Comparison of ENCODE assay signal across 8 mouse cellular contexts in genomic region chr1:180279648-180280047, GRCm38 (mm10). TPM values are rescaled to one million over a fixed set of nuclear protein-coding genes. Genes with fewer than 3 reads are reported as not detected.
DNase-seq lines count a peak whose midpoint lies in the region; ATAC-seq and TF ChIP-seq lines count a peak whose summit lies in the region.

No protein-coding gene starts in this region.

- in situ Hi-C loops in CH12.LX (cut with MboI; ENCODE audit: low pct_ligation_motif_present, low pct_unique_long_range_greater_than_20kb, low sequenced_read_pairs): loop anchor here (5.0 kb wide), 1 partner anchor 128 kb away; no protein-coding TSS in a partner anchor

- WGBS in liver, embryonic 13.5 days (ENCODE audit: insufficient replicate concordance): 44% methylated on average over 7 of the region's 7 CpGs

- no peak for TF ChIP-seq RAD21 in CH12.LX (IDR thresholded peaks at IDR 0.05; ENCODE audit: low read depth, low read length)

- intact Hi-C loops in heart, postnatal 14 days (cut with DNase I): no loop called here

- no peak for TF ChIP-seq EP300 in CH12.LX (IDR thresholded peaks at IDR 0.05; ENCODE audit: low read length)

- H3K79me2 ChIP-seq in CH12.LX (replicated peaks; ENCODE audit: control insufficient read depth, extremely low read depth, insufficient read depth, poor library complexity, severe bottlenecking): no peaks in the 10 kb centered on the region

- peak; percentile 91 for DNase-seq in 416B (ENCODE audit: low read depth)
- DNase-seq in CH12.LX (ENCODE audit: extremely low read depth): peak; percentile 87
- peak; percentile 77 for DNase-seq in cerebellum, adult 9-10 months
- peak; percentile 71 to 80 for DNase-seq in heart, postnatal 14 days
- DNase-seq in liver, embryonic 13.5 days: no peak
- peak; percentile 52 to 68 for DNase-seq in spleen, adult 18-20 months
- DNase-seq in embryo, embryonic 9.5 days (ENCODE audit: extremely low spot score): no peak
- no peak for DNase-seq in left cerebral cortex, adult 18-20 months (ENCODE audit: low spot score in 2 of 2)

- no peak overlapping the region; the same call in 1 of the 2 replicates for H3K27ac ChIP-seq in CH12.LX (ENCODE audit: insufficient read depth, low read depth)
- H3K27ac ChIP-seq in liver, embryonic 13.5 days: no peak overlapping the region

- TF ChIP-seq POLR2A in CH12.LX (IDR thresholded peaks at IDR 0.05; ENCODE audit: low read depth, low read length): 0 out of 2 replicates have a peak, but pooled peaks have one; percentile 45

- H3K36me3 ChIP-seq in CH12.LX (replicated peaks in 1 of 2; ENCODE audit: control insufficient read depth in 1 of 2, insufficient read depth in 1 of 2, low read length in 1 of 2): no peaks in the 10 kb centered on the region
- no peaks in the 10 kb centered on the region for H3K36me3 ChIP-seq in liver, embryonic 13.5 days

- H3K4me3 ChIP-seq in CH12.LX (replicated peaks in 1 of 3; ENCODE audit: low read depth in 2 of 3, low read length in 2 of 3, poor library complexity in 1 of 3): no peak overlapping the region
- H3K4me3 ChIP-seq in liver, embryonic 13.5 days (replicated peaks): no peak overlapping the region

- no peak for TF ChIP-seq CTCF in CH12.LX (conservative IDR thresholded peaks at IDR 0.05 in 1 of 2, IDR thresholded peaks at IDR 0.05 in 1 of 2; ENCODE audit: low read depth in 2 of 2, low read length in 2 of 2)

- peaks cover 18 to 39% of the 10 kb centered on the region in 2 experiments for H3K4me1 ChIP-seq in CH12.LX (ENCODE audit: control insufficient read depth in 1 of 2, insufficient read depth in 2 of 2)
- peaks cover 12% of the 10 kb centered on the region for H3K4me1 ChIP-seq in liver, embryonic 13.5 days (replicated peaks)

- dilution Hi-C loops in CH12.LX (cut with MboI; ENCODE audit: extremely low pct_ligation_motif_present, extremely low pct_unique_long_range_greater_than_20kb, low sequenced_read_pairs): no loop called here

- H3K9me3 ChIP-seq in CH12.LX (replicated peaks; ENCODE audit: low read length): peaks cover 15% of the 10 kb centered on the region
- H3K9me3 ChIP-seq in liver, embryonic 13.5 days (replicated peaks): no peaks in the 10 kb centered on the region

- H3K4me2 ChIP-seq in CH12.LX (ENCODE audit: insufficient read depth, low read depth, poor library complexity, severe bottlenecking): peak overlapping the region; percentile 68
- peak overlapping the region; percentile 3; the same call in 1 of the 2 replicates for H3K4me2 ChIP-seq in liver, embryonic 13.5 days

- no peaks in the 10 kb centered on the region for H3K27me3 ChIP-seq in CH12.LX (replicated peaks)
- H3K27me3 ChIP-seq in liver, embryonic 13.5 days: peaks cover 8% of the 10 kb centered on the region; the same call in 1 of the 2 replicates

- H3K9ac ChIP-seq in CH12.LX (ENCODE audit: insufficient read depth, low read depth): peak overlapping the region; percentile 25
- H3K9ac ChIP-seq in liver, embryonic 13.5 days: no peak overlapping the region

- peak; percentile 68 for ATAC-seq in liver, embryonic 13.5 days (ENCODE audit: low read depth)

TF ChIP-seq in CH12.LX, 34 proteins besides CTCF, POLR2A, EP300 and RAD21:
- peak; percentile 55 for TF ChIP-seq NELFE (IDR thresholded peaks at IDR 0.05; ENCODE audit: low read depth, low read length)
- peak; percentile 40; the same call in 1 of the 2 replicates for TF ChIP-seq MAX (IDR thresholded peaks at IDR 0.05; ENCODE audit: low read length)
- peak; percentile 86 for TF ChIP-seq NRF1 (IDR thresholded peaks at IDR 0.05; ENCODE audit: low read depth, low read length)
- peak; percentile 71 for TF ChIP-seq MXI1 (IDR thresholded peaks at IDR 0.05; ENCODE audit: low read depth, low read length)
- no peak for TF ChIP-seq POLR2AphosphoS2 (IDR thresholded peaks at IDR 0.05; ENCODE audit: low read depth, low read length)
- peak; percentile 57; the same call in 1 of the 2 replicates for TF ChIP-seq MEF2A (IDR thresholded peaks at IDR 0.05; ENCODE audit: borderline replicate concordance, low read depth, low read length)
- peak; percentile 82; the same call in 1 of the 2 replicates for TF ChIP-seq MYC (IDR thresholded peaks at IDR 0.05; ENCODE audit: low read depth, low read length)
- TF ChIP-seq IRF4 (IDR thresholded peaks at IDR 0.05; ENCODE audit: low read depth, low read length): peak; percentile 43; the same call in 1 of the 2 replicates
- no peak for TF ChIP-seq JUN (IDR thresholded peaks at IDR 0.05; ENCODE audit: insufficient read depth, low read depth, low read length)
- TF ChIP-seq TCF12 (IDR thresholded peaks at IDR 0.05; ENCODE audit: low read depth, low read length): peak; percentile 82
- TF ChIP-seq TBP (conservative IDR thresholded peaks at IDR 0.05; ENCODE audit: low read depth, low read length): peak; percentile 57; the same call in 1 of the 2 replicates
- TF ChIP-seq SMC3 (IDR thresholded peaks at IDR 0.05; ENCODE audit: low read depth, low read length): no peak
- TF ChIP-seq ELF1 (IDR thresholded peaks at IDR 0.05; ENCODE audit: low read depth, low read length): peak; percentile 56
- TF ChIP-seq MAZ (IDR thresholded peaks at IDR 0.05; ENCODE audit: low read depth, low read length): no peak; the same call in 1 of the 2 replicates
- TF ChIP-seq E2F4 (IDR thresholded peaks at IDR 0.05; ENCODE audit: insufficient replicate concordance, low read depth, low read length): no peak
- peak; percentile 77 for TF ChIP-seq BHLHE40 (IDR thresholded peaks at IDR 0.05; ENCODE audit: low read depth, low read length)
- no peak for TF ChIP-seq KAT2A (IDR thresholded peaks at IDR 0.05; ENCODE audit: insufficient replicate concordance, low read length)
- TF ChIP-seq CHD2 (IDR thresholded peaks at IDR 0.05; ENCODE audit: low read length): no peak
- no peak for TF ChIP-seq CHD1 (IDR thresholded peaks at IDR 0.05; ENCODE audit: low read depth, low read length)
- no peak for TF ChIP-seq USF1 (IDR thresholded peaks at IDR 0.05; ENCODE audit: low read depth, low read length)
- TF ChIP-seq ZKSCAN1 (IDR thresholded peaks at IDR 0.05; ENCODE audit: borderline replicate concordance, low read depth, low read length): no peak
- TF ChIP-seq ETS1 (conservative IDR thresholded peaks at IDR 0.05; ENCODE audit: low read depth, low read length): peak; percentile 86
- no peak for TF ChIP-seq ZMIZ1 (IDR thresholded peaks at IDR 0.05; ENCODE audit: low read depth, low read length)
- no peak for TF ChIP-seq PAX5 (IDR thresholded peaks at IDR 0.05; ENCODE audit: low read length)

RNA-seq across cellular contexts. Expression of gene Psen2, which starts 16.4 kb away (rescaled TPM):
- 36.8 and 45.3 TPM in 2 replicates for total RNA-seq in CH12.LX (2012; rRNA removed)
- total RNA-seq in CH12.LX (2014; rRNA removed): 23.4 and 24.2 TPM in 2 replicates
- polyA plus RNA-seq in CH12.LX (2012; ENCODE audit: insufficient read length, low read depth): 46.1 and 47.6 TPM in 2 replicates
- total RNA-seq in heart, postnatal 14 days (2021): 10 to 100 TPM; 12.0 to 13.0 TPM
- polyA plus RNA-seq in liver, embryonic 13.5 days (2015; fragmentation: Nextera tagmentation; extraction: Ambion mirVana): 22.2 and 23.7 TPM in 2 replicates
- total RNA-seq in left cerebral cortex, adult 18-20 months (2021): 10 to 100 TPM; 18.4 to 19.7 TPM

RNA-seq across cellular contexts. Expression of gene Itpkb, which starts 50.6 kb away (rescaled TPM):
- total RNA-seq in CH12.LX (2012; rRNA removed): 8.4 and 10.6 TPM in 2 replicates
- total RNA-seq in CH12.LX (2014; rRNA removed): 3.9 and 4.2 TPM in 2 replicates
- polyA plus RNA-seq in CH12.LX (2012; ENCODE audit: insufficient read length, low read depth): 13.5 and 14.4 TPM in 2 replicates
- total RNA-seq in heart, postnatal 14 days (2021): 10 to 100 TPM; 76.8 to 79.6 TPM
- polyA plus RNA-seq in liver, embryonic 13.5 days (2015; fragmentation: Nextera tagmentation; extraction: Ambion mirVana): 1.3 TPM in 2 replicates
- 10 to 100 TPM; 18.3 to 20.2 TPM for total RNA-seq in left cerebral cortex, adult 18-20 months (2021)

Comparison
In these comparisons a context has a peak if more than half of its experiments do, and no peak if none do; other contexts are left out.
1. DNase-seq: peak in 416B (single experiment), CH12.LX (single experiment), cerebellum, adult 9-10 months (single experiment), heart, postnatal 14 days (2 of 2) and spleen, adult 18-20 months (2 of 2); none in liver, embryonic 13.5 days (single experiment), embryo, embryonic 9.5 days (single experiment) and left cerebral cortex, adult 18-20 months (0 of 2).